ENCODE assay signal across 8 mouse cellular contexts in genomic region chr17:34626773-34627092, GRCm38 (mm10). TPM values are rescaled to one million over a fixed set of nuclear protein-coding genes. Genes with fewer than 3 reads are reported as not detected.
A peak's percentile ranks its signal among the peaks of the same experiment; 100 is the strongest.
DNase-seq lines count a peak whose midpoint lies in the region; ATAC-seq and TF ChIP-seq lines count a peak whose summit lies in the region.

No protein-coding gene starts in this region.

- ATAC-seq in forebrain, embryonic 11.5 days (replicated peaks; ENCODE audit: low FRiP score), result peak; percentile 31; the same call in 1 of the 2 replicates
- no peak for ATAC-seq in intestine, postnatal 0 days
- no peak for ATAC-seq in stomach, embryonic 15.5 days (ENCODE audit: insufficient read depth, low FRiP score, low read depth)

- TF ChIP-seq POLR2A in MEL (IDR thresholded peaks at IDR 0.05; ENCODE audit: control insufficient read depth in 1 of 2, insufficient read depth in 1 of 2, low read depth in 1 of 2, low read length in 2 of 2, poor library complexity in 1 of 2), result no peak

- peak overlapping the region; percentile 67 for H3K4me2 ChIP-seq in forebrain, embryonic 11.5 days (ENCODE audit: low read depth, low read length, severe bottlenecking)
- peak overlapping the region; percentile 95 for H3K4me2 ChIP-seq in intestine, postnatal 0 days (replicated peaks; ENCODE audit: low read depth)
- peak overlapping the region; percentile 96 for H3K4me2 ChIP-seq in stomach, embryonic 15.5 days

- peak overlapping the region; percentile 86 for H3K9ac ChIP-seq in MEL (ENCODE audit: control insufficient read depth, low read depth, low read length, poor library complexity, severe bottlenecking)
- peak overlapping the region; percentile 47 for H3K9ac ChIP-seq in forebrain, embryonic 11.5 days (ENCODE audit: low read length)
- peak overlapping the region; percentile 65 for H3K9ac ChIP-seq in intestine, postnatal 0 days (ENCODE audit: low read depth, low read length)
- H3K9ac ChIP-seq in stomach, embryonic 15.5 days, result peak overlapping the region; percentile 65

- peaks cover 2 to 38% of the 10 kb centered on the region in 2 experiments; a peak in 3 of 4 replicates for H3K4me1 ChIP-seq in MEL (ENCODE audit: control insufficient read depth in 1 of 2, insufficient read depth in 2 of 2, low read length in 2 of 2)
- peaks cover 24% of the 10 kb centered on the region for H3K4me1 ChIP-seq in forebrain, embryonic 11.5 days (replicated peaks; ENCODE audit: control insufficient read depth, insufficient read depth, low read length)
- peaks cover 9% of the 10 kb centered on the region for H3K4me1 ChIP-seq in intestine, postnatal 0 days (replicated peaks; ENCODE audit: control insufficient read depth, insufficient read depth, low read length)
- peaks cover 55% of the 10 kb centered on the region for H3K4me1 ChIP-seq in megakaryocyte, embryonic 14.5 days
- peaks cover 43% of the 10 kb centered on the region for H3K4me1 ChIP-seq in stomach, embryonic 15.5 days

- H3K27ac ChIP-seq in gastrocnemius, adult 2 months, result peak overlapping the region; percentile 96
- H3K27ac ChIP-seq in MEL (ENCODE audit: control insufficient read depth, low read depth, low read length), result peak overlapping the region; percentile 84
- H3K27ac ChIP-seq in forebrain, embryonic 11.5 days (ENCODE audit: low read depth, low read length), result peak overlapping the region; percentile 37; the same call in 1 of the 2 replicates
- peak overlapping the region; percentile 87 for H3K27ac ChIP-seq in intestine, postnatal 0 days (ENCODE audit: low read depth, low read length)
- H3K27ac ChIP-seq in stomach, embryonic 15.5 days, result peak overlapping the region; percentile 95

- H3K9me3 ChIP-seq in MEL (replicated peaks; ENCODE audit: insufficient read depth, low read length), result no peaks in the 10 kb centered on the region
- H3K9me3 ChIP-seq in forebrain, embryonic 11.5 days (ENCODE audit: control insufficient read depth, low read length), result no peaks in the 10 kb centered on the region
- no peaks in the 10 kb centered on the region for H3K9me3 ChIP-seq in intestine, postnatal 0 days (ENCODE audit: control insufficient read depth)
- no peaks in the 10 kb centered on the region for H3K9me3 ChIP-seq in megakaryocyte, embryonic 14.5 days
- H3K9me3 ChIP-seq in stomach, embryonic 15.5 days, result no peaks in the 10 kb centered on the region

- WGBS in forebrain, embryonic 11.5 days, result 0% methylated on average over 18 of the region's 18 CpGs
- 1% methylated on average over 15 of the region's 18 CpGs for WGBS in intestine, postnatal 0 days
- WGBS in stomach, embryonic 15.5 days, result 0% methylated on average over 18 of the region's 18 CpGs

- peak overlapping the region; percentile 94 for H3K4me3 ChIP-seq in gastrocnemius, adult 2 months
- peak overlapping the region; percentile 91 to 92 for H3K4me3 ChIP-seq in MEL (ENCODE audit: control insufficient read depth in 1 of 2, insufficient read depth in 1 of 2, low read depth in 2 of 2, low read length in 2 of 2)
- H3K4me3 ChIP-seq in forebrain, embryonic 11.5 days (ENCODE audit: low read depth, low read length), result peak overlapping the region; percentile 48
- peak overlapping the region; percentile 66 for H3K4me3 ChIP-seq in intestine, postnatal 0 days (ENCODE audit: low read depth, low read length)
- peak overlapping the region; percentile 94 for H3K4me3 ChIP-seq in megakaryocyte, embryonic 14.5 days (replicated peaks)
- peak overlapping the region; percentile 77 for H3K4me3 ChIP-seq in stomach, embryonic 15.5 days (replicated peaks)

- H3K36me3 ChIP-seq in MEL (ENCODE audit: control insufficient read depth in 1 of 2, insufficient read depth in 2 of 2, low read length in 2 of 2), result peaks cover 0 to 21% of the 10 kb centered on the region in 2 experiments; a peak in 3 of 4 replicates
- no peaks in the 10 kb centered on the region; the same call in 1 of the 2 replicates for H3K36me3 ChIP-seq in forebrain, embryonic 11.5 days (ENCODE audit: control insufficient read depth, insufficient read depth, low read length)
- peaks cover 14% of the 10 kb centered on the region for H3K36me3 ChIP-seq in intestine, postnatal 0 days (ENCODE audit: control insufficient read depth, insufficient read depth)
- peaks cover 37% of the 10 kb centered on the region for H3K36me3 ChIP-seq in megakaryocyte, embryonic 14.5 days (replicated peaks; ENCODE audit: low read length)
- peaks cover 10% of the 10 kb centered on the region for H3K36me3 ChIP-seq in stomach, embryonic 15.5 days

- H3K27me3 ChIP-seq in MEL (ENCODE audit: control insufficient read depth in 1 of 2, insufficient read depth in 2 of 2, low read length in 2 of 2), result no peaks in the 10 kb centered on the region; a peak in 1 of 4 replicates
- H3K27me3 ChIP-seq in forebrain, embryonic 11.5 days (ENCODE audit: control insufficient read depth, insufficient read depth, low read length), result peaks cover 20% of the 10 kb centered on the region
- peaks cover 16% of the 10 kb centered on the region for H3K27me3 ChIP-seq in intestine, postnatal 0 days (replicated peaks; ENCODE audit: control insufficient read depth, insufficient read depth, low read length)
- peaks cover 43% of the 10 kb centered on the region for H3K27me3 ChIP-seq in megakaryocyte, embryonic 14.5 days (replicated peaks)
- H3K27me3 ChIP-seq in stomach, embryonic 15.5 days (replicated peaks), result peaks cover 22% of the 10 kb centered on the region

- H3K79me2 ChIP-seq in MEL (ENCODE audit: control insufficient read depth, insufficient read depth, low read length, poor library complexity), result peaks cover 16% of the 10 kb centered on the region

- no peak for TF ChIP-seq EP300 in MEL (IDR thresholded peaks at IDR 0.05; ENCODE audit: low read depth in 1 of 2, low read length in 2 of 2)

- intact Hi-C loops in gastrocnemius, adult 2 months (cut with DNase I), result loop anchor here (2.0 kb wide), 1 partner anchor 22 kb away; the partner anchor contains the start of gene Agpat1

- TF ChIP-seq RAD21 in MEL (IDR thresholded peaks at IDR 0.05; ENCODE audit: low read depth, low read length), result peak; percentile 17

- no peak for DNase-seq in gastrocnemius, adult 2 months
- DNase-seq in gastrocnemius, postnatal 25 days, result no peak
- DNase-seq in MEL (ENCODE audit: low read depth, low spot score), result peak; percentile 70
- DNase-seq in forebrain, embryonic 11.5 days (ENCODE audit: low spot score), result peak; percentile 69
- DNase-seq in left cerebral cortex, adult 11 months (ENCODE audit: low spot score), result no peak

- peak; percentile 52 for TF ChIP-seq CTCF in gastrocnemius, adult 2 months (IDR thresholded peaks at IDR 0.05)
- peak in 2 of 3 experiments; percentile 34 to 46; a peak in 4 of 6 replicates for TF ChIP-seq CTCF in MEL (IDR thresholded peaks at IDR 0.05 in 2 of 3, conservative IDR thresholded peaks at IDR 0.05 in 1 of 3; ENCODE audit: control insufficient read depth in 1 of 3, insufficient read depth in 1 of 3, low read depth in 2 of 3, low read length in 3 of 3, poor library complexity in 1 of 3, severe bottlenecking in 1 of 3)
- peak; percentile 77 for TF ChIP-seq CTCF in intestine, postnatal 0 days (IDR thresholded peaks at IDR 0.05; ENCODE audit: low read depth)

RNA-seq across cellular contexts. Expression of gene Ppt2, which starts 1.6 kb away (rescaled TPM):
- total RNA-seq in gastrocnemius, adult 2 months (2021), result 10 to 100 TPM; 40.5 to 42.2 TPM
- 10 to 100 TPM; 37.2 to 43.0 TPM for total RNA-seq in gastrocnemius, postnatal 25 days (2021)
- total RNA-seq in MEL (2012; rRNA removed), result 20.2 and 29.2 TPM in 2 replicates
- 100 to 1,000 TPM in 1 of 2 experiments, 10 to 100 TPM in 1; 67.1 to 147 TPM for polyA plus RNA-seq in MEL (2012; ENCODE audit: insufficient read depth in 1 of 2, insufficient read length in 2 of 2, low read depth in 1 of 2, low replicate concordance in 2 of 2, missing spikeins in 1 of 2)
- polyA plus RNA-seq in forebrain, embryonic 11.5 days (2014; fragmentation: Nextera tagmentation; extraction: Ambion mirVana), result 26.4 and 29.0 TPM in 2 replicates
- polyA plus RNA-seq in intestine, postnatal 0 days (2015; fragmentation: Nextera tagmentation; extraction: Ambion mirVana), result 17.2 and 18.0 TPM in 2 replicates
- polyA plus RNA-seq in megakaryocyte, embryonic 14.5 days (2012; ENCODE audit: insufficient read depth, low replicate concordance), result 40.9 and 74.9 TPM in 2 replicates
- polyA plus RNA-seq in stomach, embryonic 15.5 days (2015; fragmentation: Nextera tagmentation; extraction: Ambion mirVana), result 23.7 and 26.2 TPM in 2 replicates

RNA-seq across cellular contexts. Expression of gene Prrt1, which starts 2.6 kb away (rescaled TPM):
- total RNA-seq in gastrocnemius, adult 2 months (2021), result under 1 TPM; 0.28 to 0.36 TPM
- total RNA-seq in gastrocnemius, postnatal 25 days (2021), result 1 to 10 TPM in 1 of 2 experiments, under 1 TPM in 1; 0.35 to 1.5 TPM
- total RNA-seq in MEL (2012; rRNA removed), result not detected in 2 replicates
- 1 to 10 TPM in 1 of 2 experiments, not detected in 1; 1.0 TPM for polyA plus RNA-seq in MEL (2012; ENCODE audit: insufficient read depth in 1 of 2, insufficient read length in 2 of 2, low read depth in 1 of 2, low replicate concordance in 2 of 2, missing spikeins in 1 of 2)
- 2.4 and 2.7 TPM in 2 replicates for polyA plus RNA-seq in forebrain, embryonic 11.5 days (2014; fragmentation: Nextera tagmentation; extraction: Ambion mirVana)
- polyA plus RNA-seq in intestine, postnatal 0 days (2015; fragmentation: Nextera tagmentation; extraction: Ambion mirVana), result 0.27 and 0.47 TPM in 2 replicates
- not detected in 2 replicates for polyA plus RNA-seq in megakaryocyte, embryonic 14.5 days (2012; ENCODE audit: insufficient read depth, low replicate concordance)
- polyA plus RNA-seq in stomach, embryonic 15.5 days (2015; fragmentation: Nextera tagmentation; extraction: Ambion mirVana), result 0.35 and 0.63 TPM in 2 replicates

RNA-seq across cellular contexts. Expression of gene Egfl8, which starts 11.0 kb away (rescaled TPM):
- 1 to 10 TPM; 1.5 to 1.9 TPM for total RNA-seq in gastrocnemius, adult 2 months (2021)
- total RNA-seq in gastrocnemius, postnatal 25 days (2021), result 1 to 10 TPM; 2.8 to 3.1 TPM
- 0.56 and 0.89 TPM in 2 replicates for total RNA-seq in MEL (2012; rRNA removed)
- 1 to 10 TPM in 1 of 2 experiments, not detected in 1; 1.6 TPM for polyA plus RNA-seq in MEL (2012; ENCODE audit: insufficient read depth in 1 of 2, insufficient read length in 2 of 2, low read depth in 1 of 2, low replicate concordance in 2 of 2, missing spikeins in 1 of 2)
- 1.6 and 2.3 TPM in 2 replicates for polyA plus RNA-seq in forebrain, embryonic 11.5 days (2014; fragmentation: Nextera tagmentation; extraction: Ambion mirVana)
- polyA plus RNA-seq in intestine, postnatal 0 days (2015; fragmentation: Nextera tagmentation; extraction: Ambion mirVana), result 2.5 and 2.7 TPM in 2 replicates
- 1.9 TPM in 1 of 2 replicates, not detected in the other for polyA plus RNA-seq in megakaryocyte, embryonic 14.5 days (2012; ENCODE audit: insufficient read depth, low replicate concordance)
- polyA plus RNA-seq in stomach, embryonic 15.5 days (2015; fragmentation: Nextera tagmentation; extraction: Ambion mirVana), result 3.7 and 3.8 TPM in 2 replicates

RNA-seq across cellular contexts. Expression of gene Fkbpl, which starts 17.8 kb away (rescaled TPM):
- 1 to 10 TPM; 4.5 to 9.3 TPM for total RNA-seq in gastrocnemius, adult 2 months (2021)
- total RNA-seq in gastrocnemius, postnatal 25 days (2021), result 1 to 10 TPM; 5.9 to 7.0 TPM
- 4.4 and 7.0 TPM in 2 replicates for total RNA-seq in MEL (2012; rRNA removed)
- polyA plus RNA-seq in MEL (2012; ENCODE audit: insufficient read depth in 1 of 2, insufficient read length in 2 of 2, low read depth in 1 of 2, low replicate concordance in 2 of 2, missing spikeins in 1 of 2), result 1 to 10 TPM in 1 of 2 experiments, not detected in 1; 6.4 TPM
- 14.5 and 18.2 TPM in 2 replicates for polyA plus RNA-seq in forebrain, embryonic 11.5 days (2014; fragmentation: Nextera tagmentation; extraction: Ambion mirVana)
- 8.8 and 9.2 TPM in 2 replicates for polyA plus RNA-seq in intestine, postnatal 0 days (2015; fragmentation: Nextera tagmentation; extraction: Ambion mirVana)
- polyA plus RNA-seq in megakaryocyte, embryonic 14.5 days (2012; ENCODE audit: insufficient read depth, low replicate concordance), result 6.1 and 22.5 TPM in 2 replicates
- 14.0 and 14.5 TPM in 2 replicates for polyA plus RNA-seq in stomach, embryonic 15.5 days (2015; fragmentation: Nextera tagmentation; extraction: Ambion mirVana)

RNA-seq across cellular contexts. Expression of gene Atf6b, which starts 20.2 kb away (rescaled TPM):
- total RNA-seq in gastrocnemius, adult 2 months (2021), result 1 to 10 TPM; 7.1 to 9.1 TPM
- 1 to 10 TPM; 7.1 to 7.2 TPM for total RNA-seq in gastrocnemius, postnatal 25 days (2021)
- total RNA-seq in MEL (2012; rRNA removed), result 39.6 and 45.3 TPM in 2 replicates
- 100 to 1,000 TPM in 1 of 2 experiments, not detected in 1; 101 TPM for polyA plus RNA-seq in MEL (2012; ENCODE audit: insufficient read depth in 1 of 2, insufficient read length in 2 of 2, low read depth in 1 of 2, low replicate concordance in 2 of 2, missing spikeins in 1 of 2)
- 79.5 and 82.9 TPM in 2 replicates for polyA plus RNA-seq in forebrain, embryonic 11.5 days (2014; fragmentation: Nextera tagmentation; extraction: Ambion mirVana)
- 22.9 and 23.1 TPM in 2 replicates for polyA plus RNA-seq in intestine, postnatal 0 days (2015; fragmentation: Nextera tagmentation; extraction: Ambion mirVana)
- polyA plus RNA-seq in megakaryocyte, embryonic 14.5 days (2012; ENCODE audit: insufficient read depth, low replicate concordance), result 192 and 427 TPM in 2 replicates
- polyA plus RNA-seq in stomach, embryonic 15.5 days (2015; fragmentation: Nextera tagmentation; extraction: Ambion mirVana), result 72.0 and 76.7 TPM in 2 replicates

Comparison
In these comparisons a context has a peak if more than half of its experiments do, and no peak if none do; other contexts are left out.
1. DNase-seq: peak in MEL (single experiment) and forebrain, embryonic 11.5 days (single experiment); none in gastrocnemius, adult 2 months (single experiment), gastrocnemius, postnatal 25 days (single experiment) and left cerebral cortex, adult 11 months (single experiment).
2. H3K27ac ChIP-seq: peak in every context shown above with its lines; median percentile 96 in gastrocnemius, adult 2 months; 95 in stomach, embryonic 15.5 days; 87 in intestine, postnatal 0 days; 84 in MEL; 37 in forebrain, embryonic 11.5 days.
3. Peak in every context shown above with its lines, with median percentiles within 50 percentile points of each other: H3K4me3 ChIP-seq, CTCF ChIP-seq, H3K9ac ChIP-seq and H3K4me2 ChIP-seq.